Mouse (Mus musculus) T-cell, adult 66 days (primary cell): ENCODE results near the gene Olfr656. TPM values are rescaled to one million over a fixed set of nuclear protein-coding genes. Genes with fewer than 3 reads are reported as not detected.

Experiments
- total RNA-seq, 2 experiments: library from RNA; stranded (reverse); gene quantifications; 3 replicates in 1 of 2; 4 replicates in 1 of 2; pipeline ENCODE4 v1.2.4; 2023

Gene Olfr656
- total RNA-seq = not detected

GRCm38 (mm10) chr7:104613655-104614054 is at the start of gene Olfr656:
Olfr656 (plus strand) TSS chr7:104613955.

GRCm38 (mm10) chr7:104577014-104577413 is 36.7 kb upstream of the Olfr656 start, which contains the start of gene Olfr653:
Olfr653 (plus strand) TSS chr7:104577314.

GRCm38 (mm10) chr7:104586725-104587124 is 27.0 kb upstream of the Olfr656 start, which contains the start of gene Olfr654:
Olfr654 (plus strand) TSS chr7:104587025.

GRCm38 (mm10) chr7:104601679-104602078 is 12.1 kb upstream of the Olfr656 start, which contains the start of gene Olfr655:
Olfr655 (minus strand) TSS chr7:104601779.

GRCm38 (mm10) chr7:104624494-104624893 is 10.7 kb downstream of the Olfr656 start, which contains the start of gene Olfr657:
Olfr657 (plus strand) TSS chr7:104624794.

DNA sequence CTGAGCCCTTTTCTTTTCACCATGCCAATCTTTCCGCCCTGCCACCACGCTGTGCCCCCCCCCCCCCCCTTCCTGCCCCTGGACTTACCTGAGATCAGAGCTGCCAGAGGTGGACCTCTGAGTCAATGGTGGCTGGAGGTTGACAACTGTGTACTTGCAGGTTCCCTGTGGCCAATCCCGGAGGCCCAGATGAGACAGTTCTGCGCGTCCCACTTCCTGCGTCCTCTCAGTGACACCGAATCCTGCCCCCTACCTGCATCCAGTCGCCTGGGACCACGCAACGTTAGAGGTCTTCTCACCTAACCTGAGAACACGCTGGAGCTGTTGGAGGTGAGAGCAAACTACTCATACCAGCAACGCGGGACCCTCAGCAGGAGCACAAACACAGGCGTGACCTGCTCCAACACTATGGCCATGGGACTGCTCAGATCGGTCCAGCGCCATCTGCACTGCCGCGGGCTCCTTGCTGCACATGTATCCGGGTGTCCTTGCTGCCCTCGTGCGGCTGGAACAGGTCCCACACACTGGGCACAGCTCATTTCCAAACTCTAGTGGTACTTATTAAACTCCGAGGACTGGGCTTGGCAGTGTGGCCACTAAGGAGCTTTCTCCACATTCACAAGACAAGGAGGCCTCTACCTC is 33.2 kb downstream of the Olfr656 start, which contains the start of gene Olfr658:
Olfr658 (minus strand) TSS at position 465 of the 642 bp plus-strand sequence.

GRCm38 (mm10) chr7:104666453-104666852 is 52.7 kb downstream of the Olfr656 start, which contains the start of gene Olfr659:
Olfr659 (plus strand) TSS chr7:104666753.

Other genes starting within 250 kb of the Olfr656 start
- gene Trim30b, start 244.1 kb upstream of the Olfr656 start, total RNA-seq = under 1 TPM; 0.35 to 0.36 TPM
- gene Trim30c, start 213.1 kb upstream of the Olfr656 start, total RNA-seq = 1 to 10 TPM; 3.1 to 4.3 TPM
- gene Trim30a, start 148.8 kb upstream of the Olfr656 start, total RNA-seq = 10 to 100 TPM; 66.0 to 74.1 TPM
- 10 to 100 TPM in 1 of 2 experiments, 1 to 10 TPM in 1; 8.6 to 10.6 TPM for gene Trim30d, start 106.1 kb upstream of the Olfr656 start, total RNA-seq
- not detected for gene Olfr651, start 63.8 kb upstream of the Olfr656 start, total RNA-seq
- not detected for gene Olfr652, start 53.1 kb upstream of the Olfr656 start, total RNA-seq
- not detected for gene Olfr653, start 36.6 kb upstream of the Olfr656 start, total RNA-seq
- not detected for gene Olfr654, start 26.9 kb upstream of the Olfr656 start, total RNA-seq
- under 1 TPM in 1 of 2 experiments, not detected in 1; 0.44 TPM for gene Olfr655, start 12.2 kb upstream of the Olfr656 start, total RNA-seq
- not detected for gene Olfr657, start 10.8 kb downstream of the Olfr656 start, total RNA-seq
- gene Olfr658, start 33.4 kb downstream of the Olfr656 start, total RNA-seq = not detected
- not detected for gene Olfr659, start 52.8 kb downstream of the Olfr656 start, total RNA-seq
- gene Olfr661, start 72.5 kb downstream of the Olfr656 start, total RNA-seq = not detected
- not detected for gene Usp17le, start 163.5 kb downstream of the Olfr656 start, total RNA-seq
- not detected for gene Usp17lb, start 228.6 kb downstream of the Olfr656 start, total RNA-seq
- not detected for gene Usp17la, start 243.1 kb downstream of the Olfr656 start, total RNA-seq